Mouse (Mus musculus) left cerebral cortex, postnatal 14 days (tissue): ENCODE data around the gene Gm20388. TPM values are rescaled to one million over a fixed set of nuclear protein-coding genes. Genes with fewer than 3 reads are reported as not detected.

ENCODE experiments used
- DNase-seq, 2 experiments: peaks; one replicate each; pipeline ENCODE4 v3.0.0; 2021 to 2022; ENCODE audit warnings: low spot score in 2 of 2, mixed read lengths in 1 of 2
- intact Hi-C: fragments of 180-260 bp; cut with DNase I; formaldehyde crosslinking; loops from one replicate; pipeline ENCODE4 v1.15.1; 2025
- total RNA-seq, 2 experiments: library from RNA; stranded (reverse); gene quantifications; 2 replicates each; pipeline ENCODE4 v1.2.3; 2021

Gm20388 gene
- total RNA-seq, 2 experiments from 2014 or later = 2.8 to 7.3 TPM

DNA sequence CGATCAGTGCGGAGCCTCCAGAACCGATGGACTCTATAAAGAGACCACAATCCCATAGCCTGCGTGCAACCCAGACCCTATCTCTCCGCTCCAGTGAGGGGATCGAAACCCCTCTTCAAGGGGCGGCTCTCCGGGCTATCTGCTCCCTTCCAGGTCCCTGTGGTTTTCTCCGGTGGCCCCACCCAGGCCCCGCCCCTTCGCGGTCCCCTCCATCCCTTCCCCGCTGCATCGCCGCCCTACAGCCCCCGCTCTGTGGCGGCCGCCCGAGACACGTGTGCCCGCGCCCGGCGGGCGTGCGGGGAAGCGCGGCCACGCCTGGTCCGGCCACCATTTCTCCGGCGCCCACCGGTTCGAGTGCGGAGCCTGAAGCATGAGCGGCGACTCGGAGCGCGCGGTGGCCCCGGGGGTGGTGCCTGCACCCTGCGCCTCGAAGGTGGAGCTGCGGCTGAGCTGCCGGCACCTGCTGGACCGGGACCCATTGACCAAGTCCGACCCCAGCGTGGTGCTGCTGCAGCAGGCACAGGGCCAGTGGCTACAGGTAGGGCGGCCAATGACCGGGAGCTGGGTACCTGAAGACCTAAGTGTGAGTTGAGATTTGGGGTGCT is 3206.6 kb downstream of the Gm20388 start, which contains the start of gene Cpne7:
TSS of gene Cpne7 (plus strand) at position 248 of the 605 bp plus-strand sequence.
- DNase-seq = no peak
- intact Hi-C loops = loop anchor here (2.0 to 10.0 kb wide), 3 partner anchors 35 to 178 kb away; no protein-coding TSS in a partner anchor

DNA sequence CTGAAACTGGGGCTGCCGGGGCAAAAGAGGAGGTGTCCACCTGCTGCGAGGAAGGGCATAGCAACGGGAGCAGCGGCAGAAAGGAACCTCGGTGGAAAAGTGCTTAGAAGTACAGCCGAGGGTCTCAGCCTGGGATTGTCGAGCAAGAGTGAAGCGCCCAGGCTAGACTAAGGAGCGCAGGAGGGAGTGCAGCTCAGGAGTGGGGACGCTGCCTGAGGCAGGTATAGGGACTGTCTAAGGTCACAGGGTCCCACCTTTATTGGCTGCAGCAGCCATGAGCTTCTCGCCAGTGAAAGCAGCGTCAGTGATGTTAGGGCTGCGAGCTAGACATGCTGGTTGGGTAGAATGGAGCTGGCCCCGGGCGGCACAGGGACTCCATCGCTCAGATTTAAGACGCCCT is 3207.1 kb downstream of the Gm20388 start:
- no peak for DNase-seq
- intact Hi-C loops = loop anchor here (2.0 to 10.0 kb wide), 3 partner anchors 35 to 177 kb away; no protein-coding TSS in a partner anchor

DNA sequence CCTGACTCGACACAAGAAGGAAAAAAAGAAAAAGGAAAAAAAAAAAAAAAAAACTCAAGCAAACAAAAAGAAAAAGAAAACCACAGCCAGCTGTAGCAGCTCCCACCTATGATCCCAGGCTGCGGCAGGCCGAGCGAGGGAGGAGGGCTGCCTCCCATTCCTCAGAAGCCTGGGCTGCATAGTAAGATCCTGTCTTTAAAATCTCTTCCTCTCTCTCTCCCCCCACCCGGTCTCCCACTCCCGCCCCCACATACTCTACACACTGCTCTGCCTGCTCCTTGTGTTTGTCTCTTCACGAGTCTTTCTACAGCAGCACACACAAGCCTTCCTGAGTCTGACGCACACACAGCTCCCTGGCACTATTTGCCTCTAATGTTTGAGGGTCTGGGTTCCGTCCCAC is 3211.4 kb downstream of the Gm20388 start:
- intact Hi-C loops = no loop called here
- DNase-seq = no peak

DNA sequence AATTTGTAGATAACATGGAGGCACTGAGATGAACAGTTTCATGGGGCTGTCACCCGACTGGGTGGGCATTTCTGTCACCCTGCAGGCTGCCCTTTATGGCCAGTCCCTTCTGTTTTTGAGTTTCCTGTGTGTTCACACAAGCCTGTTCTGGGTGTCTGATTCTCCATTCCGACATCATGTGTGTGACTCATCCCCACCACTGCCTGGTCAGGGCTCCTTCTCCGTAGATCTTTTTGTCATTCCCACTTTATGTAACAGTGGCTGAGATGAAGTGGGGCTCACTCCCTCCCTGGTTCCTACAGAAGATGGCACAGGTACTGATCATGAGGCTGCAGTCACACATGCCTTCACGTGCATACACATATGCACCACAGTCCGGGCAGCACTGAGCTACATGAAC is 3212.0 kb downstream of the Gm20388 start:
- DNase-seq = no peak
- intact Hi-C loops = no loop called here

DNA sequence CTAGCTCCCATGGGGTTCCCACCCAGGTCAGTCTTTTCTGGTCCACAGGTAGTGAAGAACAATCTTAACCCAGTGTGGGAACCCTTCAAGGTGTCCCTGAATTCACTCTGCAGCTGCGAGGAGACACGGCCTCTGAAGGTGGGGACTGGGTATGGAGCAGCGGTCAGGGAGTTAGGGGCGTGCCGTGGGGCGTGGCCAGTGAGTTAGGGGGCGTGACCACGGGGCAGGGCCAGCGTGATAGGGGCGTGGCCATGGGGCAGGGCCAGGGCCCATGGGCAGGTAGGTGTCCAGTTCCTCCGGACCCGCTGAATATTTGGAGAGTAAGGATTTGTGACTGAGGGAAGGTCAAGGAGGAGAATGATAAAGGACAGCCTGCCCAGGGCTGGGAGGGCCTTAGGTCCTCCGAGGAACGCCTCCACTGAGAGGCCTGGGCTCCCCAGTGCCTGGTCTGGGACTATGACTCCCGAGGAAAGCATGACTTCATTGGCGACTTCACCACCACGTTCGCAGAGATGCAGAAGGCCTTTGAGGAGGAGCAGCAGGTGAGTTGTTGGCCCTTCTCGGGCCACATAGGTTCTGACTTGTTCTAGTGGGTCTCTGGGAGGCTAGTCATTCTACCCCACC is 3215.7 kb downstream of the Gm20388 start:
- no peak for DNase-seq
- intact Hi-C loops = no loop called here

DNA sequence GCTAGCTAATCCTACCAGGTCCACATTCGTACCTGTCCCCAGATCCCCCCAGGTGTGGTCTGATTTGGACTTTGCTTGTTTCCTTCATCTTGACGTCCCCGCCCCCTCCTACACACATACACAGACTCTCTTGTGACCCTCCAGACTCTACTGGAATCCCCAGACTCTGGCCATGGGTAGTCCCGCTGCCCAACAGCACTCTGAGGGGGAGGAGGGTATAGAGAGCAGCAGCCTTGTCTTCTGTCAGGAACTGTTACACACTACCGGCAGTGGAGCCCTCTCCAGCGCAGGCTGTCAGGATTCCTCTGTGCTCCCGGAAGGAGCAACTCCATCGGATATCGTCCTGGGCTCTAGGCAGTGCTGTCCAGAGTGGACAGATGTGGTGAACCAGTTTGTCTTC is 3220.4 kb downstream of the Gm20388 start:
- intact Hi-C loops = no loop called here
- no peak for DNase-seq

DNA sequence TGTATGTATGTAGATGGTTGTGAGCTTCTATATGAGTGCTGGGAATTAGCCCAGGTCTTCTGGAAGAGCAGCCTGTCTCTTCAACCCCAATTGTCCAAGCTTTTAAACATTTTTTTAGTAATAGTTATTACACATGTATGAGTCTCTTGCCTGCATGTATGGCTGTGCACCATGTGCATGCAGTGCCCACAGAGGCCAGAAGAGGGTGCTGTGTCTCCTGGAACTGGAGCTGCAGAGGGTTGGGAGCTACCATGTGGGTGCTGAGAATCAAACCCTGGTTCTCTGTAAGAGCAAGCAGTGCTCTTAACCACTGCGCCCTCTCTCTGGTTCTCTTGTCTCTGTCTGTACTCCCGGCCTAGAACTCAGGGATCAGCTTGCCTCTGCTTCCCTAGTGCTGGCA is 3222.3 kb downstream of the Gm20388 start:
- no peak for DNase-seq
- intact Hi-C loops = no loop called here

DNA sequence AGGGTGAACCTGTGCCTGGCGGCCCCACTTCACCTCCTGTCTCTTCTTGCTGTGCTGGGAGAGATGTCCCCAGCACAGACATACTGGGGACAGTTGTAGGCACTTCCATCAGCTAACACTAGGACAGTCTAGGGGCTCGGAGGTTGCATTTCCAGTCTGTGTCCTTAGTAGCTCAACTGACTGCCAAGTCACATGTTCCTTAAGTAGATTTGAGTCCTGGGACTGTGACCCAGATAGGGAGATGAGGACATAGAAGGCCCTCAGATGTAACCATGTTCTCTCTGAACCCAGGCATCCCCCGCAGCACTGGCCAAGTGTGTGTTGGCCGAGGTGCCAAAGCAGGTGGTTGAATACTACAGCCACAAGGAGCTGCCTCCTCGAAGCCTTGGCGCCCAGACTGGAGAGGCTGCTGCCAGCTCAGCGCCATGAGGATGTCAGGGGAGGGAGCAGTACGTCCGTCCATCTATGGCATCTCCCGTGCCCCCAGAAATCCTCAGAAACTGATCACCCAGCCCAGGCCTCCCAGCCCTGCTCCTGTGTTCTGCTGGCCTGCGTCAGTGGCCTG is 3223.6 kb downstream of the Gm20388 start:
- DNase-seq = no peak
- intact Hi-C loops = no loop called here

DNA sequence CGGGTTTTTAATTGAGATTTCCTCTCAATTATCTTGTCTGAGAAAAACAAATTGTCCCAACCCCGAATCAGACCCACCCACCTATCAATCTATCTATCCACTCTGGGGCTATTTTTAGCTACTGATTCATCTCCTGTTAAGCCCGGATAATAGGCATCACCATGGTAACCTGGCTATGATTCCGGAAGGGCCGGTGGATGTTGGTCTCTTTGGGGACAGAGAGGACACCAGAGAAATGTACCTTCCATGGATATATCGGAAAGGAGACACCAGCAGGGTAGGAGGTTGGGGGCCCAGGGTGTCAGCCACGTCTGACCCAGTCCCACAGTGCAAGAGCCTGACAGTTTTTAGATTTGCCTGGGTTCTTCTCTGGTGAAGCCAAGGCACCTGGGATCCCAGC is 3224.8 kb downstream of the Gm20388 start:
- peak; percentile 26 to 44 for DNase-seq
- intact Hi-C loops = no loop called here

DNA sequence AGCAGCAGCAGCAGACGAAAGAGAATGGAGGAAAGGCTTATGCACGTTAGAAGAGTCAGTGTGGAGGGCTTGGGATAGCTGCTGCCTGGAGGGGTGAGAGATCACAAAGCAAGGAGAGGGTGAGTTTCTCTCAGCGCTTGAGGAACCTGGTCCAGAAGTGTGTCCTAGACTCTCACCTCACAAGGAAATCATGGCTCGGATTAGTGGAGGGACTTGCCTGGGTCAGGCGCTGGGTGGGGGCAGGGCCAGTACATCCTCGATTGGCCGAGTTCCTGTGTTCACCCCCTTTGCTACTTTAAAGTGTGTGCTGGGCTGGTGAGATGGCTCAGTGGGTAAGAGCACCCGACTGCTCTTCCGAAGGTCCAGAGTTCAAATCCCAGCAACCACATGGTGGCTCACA is 3225.2 kb downstream of the Gm20388 start:
- no peak for DNase-seq
- intact Hi-C loops = no loop called here

DNA sequence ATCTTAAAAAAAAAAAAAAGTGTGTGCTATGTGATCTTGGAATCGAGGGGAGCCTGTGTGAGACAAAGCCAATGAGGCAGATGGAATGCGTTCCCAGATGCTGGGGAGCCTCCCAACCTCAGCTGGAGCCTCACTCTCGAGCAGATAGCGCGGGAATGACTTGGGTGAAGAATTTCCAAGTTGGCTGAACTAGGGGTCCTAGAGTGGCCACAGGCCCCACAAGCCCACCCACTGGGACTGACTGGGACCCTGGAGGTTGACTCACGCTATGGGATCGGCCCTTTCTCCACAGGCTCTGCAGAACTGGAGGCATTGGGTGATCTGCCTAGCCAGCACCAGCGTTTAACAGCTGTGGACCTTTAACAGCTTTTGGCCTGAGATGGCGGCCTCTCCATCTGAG is 3225.6 kb downstream of the Gm20388 start:
- no peak for DNase-seq
- intact Hi-C loops = no loop called here

DNA sequence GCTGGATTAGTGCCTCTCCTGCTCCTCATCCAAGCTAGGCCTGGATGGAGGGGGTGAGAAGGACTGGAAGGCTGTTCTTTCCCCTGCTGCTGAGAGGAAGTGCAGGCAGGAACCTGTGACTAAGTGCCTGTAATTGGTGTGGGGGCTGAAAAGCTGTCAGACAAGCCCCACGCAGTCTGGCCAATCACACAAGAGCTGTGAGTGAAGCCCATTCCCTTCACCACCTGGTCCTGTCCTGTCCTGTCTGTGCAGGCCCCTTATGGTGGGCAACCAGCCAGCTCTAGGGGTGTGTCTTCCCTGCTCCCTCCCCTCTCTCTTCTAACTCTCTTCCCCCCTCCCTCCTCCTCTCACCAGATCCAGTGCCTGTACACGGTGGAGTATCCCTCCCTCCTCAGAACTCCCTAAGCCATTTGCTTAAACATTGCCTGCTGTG is 3227.0 kb downstream of the Gm20388 start:
- intact Hi-C loops = no loop called here
- DNase-seq = peak; percentile 61 to 81

DNA sequence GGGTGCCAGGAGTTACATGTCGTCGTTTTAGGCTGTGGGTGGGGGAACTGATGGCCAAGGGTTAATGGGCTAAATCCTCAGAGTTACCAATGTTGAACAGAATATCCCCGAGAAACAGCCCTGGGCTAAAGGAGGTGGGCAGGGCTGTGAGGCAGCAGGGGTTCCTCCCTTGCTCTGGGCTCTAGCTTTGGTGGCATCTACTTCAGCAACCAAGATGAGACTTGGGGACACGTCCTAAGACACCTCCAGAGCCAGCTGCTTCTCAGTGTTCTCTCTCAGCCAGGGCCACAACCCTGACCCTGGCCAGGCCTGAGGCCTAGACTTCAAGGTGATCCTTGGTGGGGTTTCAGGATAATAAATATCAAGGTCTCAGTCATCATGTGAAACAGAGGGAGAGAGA is 3228.1 kb downstream of the Gm20388 start:
- intact Hi-C loops = no loop called here

DNA sequence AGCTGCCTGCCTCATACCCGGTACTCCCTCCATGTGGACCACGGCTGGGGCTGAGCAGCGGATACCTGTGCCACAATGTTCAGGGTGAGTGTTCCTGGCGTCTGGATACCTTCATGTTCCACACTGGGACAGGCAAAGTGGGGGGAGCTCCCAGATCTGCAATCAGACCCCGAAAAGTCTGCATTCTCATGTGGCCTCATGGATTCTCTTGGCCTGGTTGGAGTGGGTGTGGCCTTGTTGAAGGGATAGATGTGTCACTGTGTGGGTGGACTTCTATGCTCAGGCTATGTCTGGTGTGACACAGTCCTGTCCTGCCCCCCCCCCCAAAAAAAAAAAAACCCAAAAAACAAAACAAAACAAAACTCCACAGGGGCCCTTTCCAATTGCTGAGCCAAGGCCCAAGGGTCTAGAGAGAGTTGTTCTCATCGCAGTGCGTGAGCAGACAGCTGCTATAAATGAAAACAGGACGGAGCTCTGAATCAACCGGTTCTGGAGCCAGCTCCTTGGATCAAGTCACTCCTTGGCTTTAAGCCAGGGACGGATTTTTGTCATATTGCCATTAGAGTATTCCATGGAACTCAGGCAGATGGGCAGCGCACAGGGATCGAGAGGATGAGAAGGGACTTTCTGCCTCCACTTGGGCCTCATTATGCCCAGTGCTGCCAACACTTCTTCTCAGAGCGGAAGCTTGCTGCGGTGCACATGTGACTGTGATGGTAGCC is 3231.3 kb downstream of the Gm20388 start:
- intact Hi-C loops = no loop called here
- DNase-seq = peak; percentile 83 to 87

More for the DNA sequence above, 3228.1 kb downstream of the Gm20388 start:
- no peak for DNase-seq

DNA sequence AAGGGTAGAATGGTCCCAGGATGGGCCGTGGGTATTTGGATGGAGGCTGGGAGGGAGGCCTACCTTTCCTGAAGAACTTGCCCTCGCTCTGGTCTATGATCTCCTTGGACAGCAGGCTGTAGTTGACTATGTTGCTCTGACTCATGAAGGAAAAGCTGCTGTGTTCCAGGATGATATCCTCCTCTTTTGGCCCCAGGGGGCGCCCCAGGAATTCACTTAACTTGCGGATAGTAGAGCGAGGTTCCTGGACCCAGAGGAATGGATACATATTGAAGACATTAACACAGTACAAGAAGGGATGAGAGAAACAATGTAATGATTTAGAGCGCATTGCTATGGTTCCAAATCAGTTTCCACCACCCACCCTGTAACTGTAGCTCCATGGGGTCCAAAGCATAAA is 3234.6 kb downstream of the Gm20388 start:
- intact Hi-C loops = no loop called here
- no peak for DNase-seq

DNA sequence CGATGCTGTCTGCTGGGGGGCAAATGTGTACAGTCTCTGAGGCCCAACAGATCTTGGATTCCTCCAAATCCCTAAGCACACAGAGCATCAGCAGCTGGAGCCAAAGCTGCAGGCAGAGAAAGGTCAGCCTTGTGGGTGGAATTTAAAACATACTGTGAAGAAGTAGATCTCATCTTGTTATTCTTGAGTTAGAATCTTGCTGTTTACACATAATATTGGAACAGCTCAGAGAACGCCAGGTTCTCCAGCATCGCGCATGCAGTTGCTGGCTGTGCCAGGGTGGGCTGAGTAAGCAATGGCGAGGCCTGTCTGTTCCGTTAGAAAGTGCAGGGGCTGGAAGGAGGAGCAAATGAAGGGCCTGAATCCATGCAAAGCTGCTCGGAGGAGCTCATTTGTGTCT is 3235.7 kb downstream of the Gm20388 start:
- intact Hi-C loops = no loop called here
- peak; percentile 37 to 42 for DNase-seq

DNA sequence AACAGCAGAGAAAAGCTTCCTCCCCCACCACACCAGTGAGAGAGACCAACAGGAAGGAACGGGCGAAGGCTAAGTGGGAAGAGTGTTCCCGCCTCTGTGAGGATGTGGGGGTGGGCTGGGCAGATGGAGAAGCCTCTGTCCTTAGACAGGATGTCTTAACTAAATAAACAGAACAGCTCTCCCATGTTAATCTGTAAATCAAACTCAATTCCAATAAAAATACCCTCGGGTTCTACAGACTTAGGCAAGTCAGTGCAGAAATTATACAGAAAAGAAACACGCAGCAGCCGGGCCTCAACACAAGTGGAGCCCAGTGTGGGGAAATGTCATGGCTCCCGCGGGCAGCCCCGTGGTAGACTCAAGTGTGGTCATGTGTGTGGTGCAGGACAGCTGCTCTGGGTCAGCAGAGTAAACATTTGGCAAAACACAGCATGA is 3240.1 kb downstream of the Gm20388 start:
- peak in 1 of 2 experiments; percentile 27 for DNase-seq
- intact Hi-C loops = loop anchor here (5.0 kb wide), 2 partner anchors 33 to 42 kb away; partner anchors contain the start of gene Cpne7

DNA sequence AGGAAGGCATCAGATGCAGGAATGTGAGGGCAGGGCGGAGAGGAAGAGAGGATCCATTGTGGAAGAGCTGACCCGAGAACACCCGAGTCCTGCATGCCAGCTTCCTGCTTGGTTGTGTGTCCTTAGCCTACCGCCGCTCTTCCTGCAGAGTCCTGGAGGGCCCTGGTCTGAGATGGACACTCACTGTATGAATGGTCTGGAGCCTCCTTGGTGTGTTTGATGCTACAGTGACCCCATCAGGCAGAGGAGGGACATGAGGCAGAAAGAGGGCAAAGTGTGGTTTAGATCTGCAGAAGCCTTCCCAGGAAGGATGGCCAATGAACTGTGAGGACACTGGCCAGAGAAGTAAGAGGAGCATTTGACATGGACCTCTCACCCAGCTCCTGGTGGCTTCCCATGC is 3244.5 kb downstream of the Gm20388 start:
- intact Hi-C loops = no loop called here
- DNase-seq = no peak

DNA sequence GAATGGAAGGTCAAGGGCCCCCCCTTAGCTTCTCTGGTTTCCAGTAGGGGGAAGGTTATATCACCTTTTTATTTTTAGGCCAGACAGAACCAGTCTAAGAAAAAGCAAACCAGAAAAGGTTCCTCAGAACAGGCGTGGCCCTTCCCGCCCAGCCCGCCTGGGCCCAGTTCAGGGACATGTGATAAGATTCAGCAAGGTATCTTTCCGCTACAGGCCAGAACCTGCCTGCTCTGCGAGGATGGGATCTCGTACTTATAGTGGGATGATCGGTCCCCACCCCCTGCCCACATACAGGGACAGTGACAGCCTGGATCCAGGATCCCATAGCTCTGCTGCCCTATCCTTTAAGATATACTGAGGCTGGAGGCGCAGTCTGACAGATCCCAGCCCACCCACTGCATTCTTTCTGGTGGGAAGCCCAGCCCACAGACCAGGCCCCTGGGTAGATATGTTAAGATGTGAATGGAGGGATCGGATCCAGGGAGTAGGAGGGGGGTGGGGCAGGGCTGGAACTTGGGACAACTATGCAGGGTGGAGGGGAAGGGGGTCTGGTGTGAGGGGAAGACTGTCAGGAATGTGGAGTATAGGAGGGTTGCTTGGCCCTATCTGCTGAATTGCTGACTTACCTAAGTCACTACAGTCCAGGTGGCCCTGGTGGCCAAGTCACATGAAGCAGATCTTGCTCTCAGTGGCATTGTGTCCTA is 3245.6 kb downstream of the Gm20388 start:
- intact Hi-C loops = no loop called here
- DNase-seq = no peak
